Mouse (Mus musculus): Measurements from ENCODE around the gene Manbal.

Manbal gene

DNA sequence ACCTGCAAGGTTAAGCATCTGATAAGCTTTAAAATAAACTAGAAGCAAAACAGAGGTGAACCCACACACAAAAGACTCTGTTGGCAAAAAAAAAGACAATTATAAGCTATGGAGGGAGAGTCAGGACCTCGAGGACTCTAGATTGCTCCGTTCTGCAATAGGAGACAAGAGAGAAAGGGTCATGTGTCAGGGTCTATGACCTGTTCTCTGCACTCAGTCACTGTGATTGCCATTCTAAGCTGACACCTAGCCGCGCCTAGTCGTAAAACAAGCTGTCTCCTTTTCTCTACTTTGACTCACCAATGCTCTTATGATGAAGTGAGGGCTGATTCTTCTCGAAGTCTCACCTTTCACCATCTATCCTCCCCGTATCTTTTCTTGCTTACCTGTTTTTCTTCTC is 45.1 kb downstream of the Manbal start:
- no peak for DNase-seq (ENCODE audit: low spot score)

DNA sequence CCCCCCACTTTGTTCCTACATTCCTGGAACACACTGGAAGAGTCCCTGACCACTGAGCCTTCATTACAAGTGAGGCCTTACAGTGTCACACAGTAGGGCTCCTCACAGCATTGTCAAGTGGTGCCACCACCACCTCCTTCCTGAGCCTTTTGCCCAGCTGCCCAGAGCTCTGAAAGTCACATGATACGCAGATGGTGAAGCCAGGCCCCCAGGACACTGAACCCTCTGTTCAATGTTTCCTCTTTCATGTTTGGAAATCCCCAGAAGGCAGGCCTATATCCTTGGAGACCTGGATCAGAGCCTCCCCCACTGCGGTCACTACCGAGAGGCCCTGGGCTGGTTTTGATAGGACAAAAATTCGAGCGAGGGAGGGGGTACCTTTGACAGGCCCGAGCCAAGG is 49.8 kb downstream of the Manbal start:
- DNase-seq (ENCODE audit: low spot score) = no peak

DNA sequence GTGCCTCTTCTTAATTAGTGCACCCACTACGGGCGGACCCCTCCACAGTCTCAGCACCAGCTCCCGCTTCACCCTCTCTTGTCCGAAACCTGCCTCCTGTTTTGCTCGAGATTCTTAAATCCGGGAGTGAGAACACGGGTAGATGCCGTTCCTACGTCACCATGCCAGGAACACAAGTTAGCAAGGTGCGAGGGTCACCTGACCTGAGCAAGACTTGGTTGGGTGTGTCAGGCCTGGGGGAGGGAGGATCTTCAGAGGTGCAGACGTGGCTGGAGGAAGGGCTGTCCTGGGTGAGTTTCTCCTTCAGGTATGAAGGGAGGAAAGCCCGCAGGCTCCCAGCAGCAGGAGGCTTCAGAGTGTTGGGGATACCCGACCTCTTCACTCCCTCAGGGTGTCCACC is 50.8 kb downstream of the Manbal start, which contains the start of gene Src:
Gene Src (plus strand): TSS at position 239 of the 400 bp plus-strand sequence.
- DNase-seq (ENCODE audit: low spot score) = no peak

DNA sequence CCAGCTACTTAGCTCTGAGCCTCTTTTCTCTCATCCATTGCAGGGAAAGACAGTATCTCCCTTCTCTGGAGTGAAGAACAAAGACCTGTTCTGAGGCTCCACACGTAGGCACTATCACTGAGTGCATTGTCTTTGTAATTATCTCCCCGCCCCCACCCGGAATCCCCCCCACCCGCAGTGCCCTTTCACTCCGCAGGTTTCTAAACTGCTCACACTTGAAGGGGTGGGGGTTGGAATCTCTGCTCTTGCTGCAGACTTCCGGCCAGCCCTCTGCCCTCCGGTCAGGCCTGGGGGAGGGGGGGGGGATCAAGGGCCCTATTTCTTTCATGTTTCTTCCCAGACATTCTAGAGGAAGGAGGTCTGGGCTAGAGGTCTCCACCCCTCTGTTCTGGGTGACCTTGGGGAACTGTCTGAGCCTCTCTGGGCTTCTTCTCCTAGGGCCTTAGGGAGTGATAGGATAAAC is 51.2 kb downstream of the Manbal start:
- no peak for DNase-seq (ENCODE audit: low spot score)

DNA sequence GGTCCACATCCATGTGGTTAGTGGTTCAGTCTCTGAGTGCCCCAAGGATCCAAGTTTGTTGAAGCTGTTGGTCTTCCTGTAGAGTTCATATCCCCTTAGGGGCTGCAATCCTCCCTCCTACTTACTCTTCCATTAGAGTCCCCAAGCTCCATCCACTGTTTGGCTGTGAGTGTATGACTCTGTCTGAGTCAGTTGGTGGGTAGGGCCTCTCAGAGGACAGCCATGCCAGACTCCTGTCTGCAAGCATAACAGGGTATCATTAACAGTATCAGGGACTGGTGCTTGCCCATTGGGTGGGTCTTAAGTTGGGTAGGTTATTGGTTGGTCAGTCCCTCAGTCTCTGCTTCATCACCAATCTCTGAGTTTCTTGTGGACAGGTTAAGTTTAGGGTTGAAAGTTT is 52.1 kb downstream of the Manbal start:
- no peak for DNase-seq (ENCODE audit: low spot score)

DNA sequence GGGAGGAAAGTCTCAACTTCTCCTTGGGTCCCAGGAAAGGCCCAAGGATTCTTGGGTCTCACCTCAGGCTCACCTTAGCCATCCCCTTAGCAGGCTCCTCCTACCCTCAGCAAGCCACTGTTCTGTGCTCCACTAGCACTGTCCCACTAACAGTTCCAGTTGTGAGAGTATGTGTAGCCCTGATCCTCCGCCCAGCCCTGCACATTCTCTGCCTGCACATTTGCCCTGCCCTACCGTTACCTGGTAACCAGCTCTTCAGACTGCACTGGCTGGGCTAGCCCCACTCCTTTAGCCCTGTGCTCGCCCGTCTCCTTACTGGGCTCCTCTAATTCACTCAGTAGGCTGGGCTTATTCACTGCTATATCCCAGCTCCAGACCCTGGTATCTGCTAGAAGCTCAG is 53.0 kb downstream of the Manbal start:
- no peak for DNase-seq (ENCODE audit: low spot score)

DNA sequence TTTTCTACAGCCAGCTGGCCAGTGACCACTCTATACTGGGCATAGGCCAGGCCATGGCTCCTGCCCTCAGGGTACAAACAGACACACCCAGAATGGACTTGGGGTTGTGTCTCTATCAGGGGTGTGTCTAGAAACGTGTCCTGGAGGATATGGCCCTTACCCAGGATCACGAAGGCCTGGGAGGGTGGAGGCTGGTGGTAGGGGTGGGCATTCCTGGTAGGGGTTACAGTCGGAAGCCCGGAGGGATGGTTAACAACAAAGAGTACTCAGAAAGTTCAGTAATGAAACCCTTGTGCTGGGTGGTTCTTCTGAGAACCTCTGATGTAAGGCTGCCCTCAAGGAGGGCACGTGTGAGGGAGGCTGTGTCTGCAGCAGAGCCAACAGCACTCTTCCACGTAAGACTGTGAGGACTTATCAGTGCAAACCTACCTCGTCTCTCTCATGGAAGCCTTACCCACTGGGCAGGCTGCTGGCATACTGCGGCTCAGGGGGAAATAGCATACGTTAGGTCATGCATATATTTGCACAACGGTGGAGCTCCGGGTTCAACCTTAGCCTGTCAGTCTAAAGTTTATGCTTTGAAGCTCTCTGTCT is 54.8 kb downstream of the Manbal start:
- DNase-seq (ENCODE audit: low spot score) = no peak

DNA sequence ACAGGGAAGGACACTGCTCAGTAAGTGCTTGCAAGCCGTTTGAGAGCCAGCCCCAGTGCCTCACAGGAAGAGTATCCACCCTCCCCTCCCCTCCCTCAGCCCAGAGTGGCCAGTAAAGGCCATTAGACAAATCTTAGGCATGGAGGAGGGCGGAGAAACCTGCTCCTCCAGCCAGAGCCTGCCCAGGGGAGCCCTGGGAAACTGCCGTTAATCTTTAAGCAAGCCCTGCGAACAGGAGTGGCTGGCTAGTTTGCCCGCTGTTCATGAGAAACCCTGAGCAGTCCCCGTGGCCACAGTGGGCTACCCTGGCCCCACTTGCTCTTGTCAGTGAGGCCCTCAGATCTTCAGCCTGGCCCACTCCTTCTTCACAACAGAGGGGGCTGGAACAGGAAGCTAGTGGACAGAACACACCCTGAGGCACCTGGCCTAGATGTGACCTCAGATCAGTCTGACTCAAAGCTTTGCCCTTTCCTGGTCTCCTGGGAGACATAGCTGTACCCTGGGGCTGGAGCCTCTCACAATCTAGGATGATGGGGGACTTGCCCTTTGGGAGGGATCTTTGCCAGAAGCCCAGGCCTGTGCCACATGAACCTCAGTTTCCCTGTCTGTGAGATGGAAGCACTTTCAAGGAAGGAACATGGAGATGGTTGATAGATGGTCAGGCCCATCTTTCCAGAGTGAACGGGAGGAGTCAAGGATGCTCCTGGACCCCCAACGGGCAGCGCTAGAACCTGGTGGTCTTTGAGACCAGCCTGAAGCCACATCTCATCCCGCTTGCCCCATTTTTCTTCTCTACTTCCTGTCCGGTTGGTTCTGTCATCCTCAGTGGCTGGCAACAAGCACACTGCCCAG is 55.7 kb downstream of the Manbal start:
- DNase-seq (ENCODE audit: low spot score) = no peak

DNA sequence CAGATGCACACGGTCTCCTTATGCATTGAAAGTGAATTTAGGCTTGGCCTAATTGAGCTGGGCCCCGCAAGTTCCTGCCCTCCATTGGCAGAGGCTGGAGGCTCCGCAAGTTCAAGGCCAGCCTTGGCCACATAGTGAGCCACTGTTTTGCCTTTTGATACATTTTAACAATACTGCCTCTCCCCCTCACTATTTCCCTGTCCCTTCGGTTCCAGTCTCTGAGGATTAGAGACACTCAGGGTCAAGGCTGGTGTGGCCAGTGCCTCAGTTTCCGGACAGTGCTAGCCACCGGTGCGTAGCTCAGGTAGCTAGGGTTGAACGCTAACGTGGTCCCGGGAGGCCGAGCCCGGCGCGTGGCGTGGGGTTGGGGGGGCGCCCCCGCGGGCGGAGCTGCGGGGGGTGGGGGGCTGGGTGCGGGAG is 56.3 kb downstream of the Manbal start:
- DNase-seq (ENCODE audit: low spot score) = no peak

DNA sequence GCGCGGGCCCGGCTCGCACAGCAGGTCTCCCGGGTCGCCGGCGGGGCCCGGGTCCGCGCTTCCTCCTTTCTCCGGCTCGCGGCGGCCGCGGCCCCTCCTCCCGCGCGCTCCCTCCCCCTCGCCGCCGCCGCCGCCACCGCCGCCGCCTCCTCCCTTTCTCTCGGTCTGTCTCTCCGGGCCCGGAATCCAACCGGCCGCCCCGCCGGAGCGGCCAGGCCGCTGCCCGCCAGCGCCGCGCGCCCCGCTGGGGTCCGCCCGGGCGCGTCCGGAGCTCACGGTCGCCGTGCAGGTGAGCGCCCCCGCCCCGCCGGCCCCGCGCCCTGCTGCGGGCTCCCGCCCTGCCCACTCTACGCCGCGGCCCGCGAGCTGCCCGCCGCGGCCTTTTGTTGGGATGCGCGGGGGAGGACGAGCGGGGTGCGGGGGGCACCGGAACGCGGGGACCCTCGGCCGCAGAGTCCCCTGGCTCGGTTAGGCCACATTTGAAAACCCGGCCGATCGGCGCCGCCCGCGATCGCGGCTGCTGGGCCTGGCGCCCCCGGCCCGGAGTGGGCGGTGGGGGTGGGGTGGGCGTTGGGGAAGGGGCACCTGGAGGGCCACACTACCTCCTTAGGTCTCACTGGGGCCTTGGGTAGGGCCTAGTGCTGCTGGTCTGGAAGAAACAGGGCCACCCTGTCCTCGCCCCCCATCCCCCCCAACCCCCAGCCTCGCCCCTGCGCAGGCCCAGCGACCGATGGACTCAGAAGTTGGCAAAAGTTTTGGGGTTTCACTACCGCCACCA is 56.9 kb downstream of the Manbal start:
- no peak for DNase-seq (ENCODE audit: low spot score)

DNA sequence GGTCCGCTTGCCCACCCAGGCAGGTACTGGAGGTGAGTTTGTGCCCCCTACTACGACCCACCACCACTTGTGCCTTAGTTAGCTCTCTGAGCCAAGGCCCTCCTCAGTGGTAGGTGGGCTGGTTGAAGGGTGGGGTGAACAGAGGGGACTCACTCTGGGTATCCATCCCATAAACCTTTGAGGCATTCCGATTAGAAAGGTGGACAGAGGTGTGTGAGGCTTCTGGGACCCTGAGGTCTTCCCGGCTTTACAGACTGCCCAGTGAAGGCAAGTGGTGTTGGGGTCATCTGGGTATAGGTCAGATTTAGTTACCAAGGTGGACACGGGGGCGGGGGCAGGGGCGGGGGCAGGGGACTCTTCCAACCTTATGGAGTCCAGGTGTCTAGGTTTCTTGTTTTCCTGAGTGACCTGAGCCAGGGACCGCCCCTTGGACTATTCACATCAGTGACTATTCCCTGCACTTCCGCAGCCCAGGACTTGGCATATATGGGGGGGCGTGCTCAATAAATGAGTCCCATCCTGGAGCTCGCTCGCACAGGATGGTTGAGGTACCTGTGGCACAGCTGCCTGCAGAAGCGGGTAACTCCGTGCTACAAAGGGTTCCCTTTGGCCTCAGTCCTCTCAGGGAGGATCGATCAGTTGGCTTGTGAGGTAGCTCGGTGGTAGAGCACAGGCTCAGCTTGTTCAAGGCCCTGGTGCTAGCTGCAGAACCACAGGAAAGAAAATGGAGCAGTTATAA is 57.7 kb downstream of the Manbal start:
- no peak for DNase-seq (ENCODE audit: low spot score)

DNA sequence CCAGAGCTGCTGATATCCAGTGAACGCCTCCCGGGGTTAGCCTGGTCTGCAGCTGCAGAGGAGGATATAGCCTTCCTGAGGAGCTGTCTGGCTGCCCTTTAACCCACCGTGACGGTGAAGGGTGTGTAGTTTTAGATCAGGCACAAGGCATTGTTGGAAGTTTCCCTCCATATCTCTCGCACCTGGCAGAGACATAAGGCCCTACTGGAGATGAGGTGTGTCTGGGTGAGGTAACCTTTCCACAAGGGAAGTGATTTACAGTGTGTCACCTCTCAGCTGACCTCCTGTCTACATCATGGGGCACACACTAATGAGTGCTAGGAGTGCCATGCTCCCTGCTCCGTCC is 58.2 kb downstream of the Manbal start:
- no peak for DNase-seq (ENCODE audit: low spot score)

DNA sequence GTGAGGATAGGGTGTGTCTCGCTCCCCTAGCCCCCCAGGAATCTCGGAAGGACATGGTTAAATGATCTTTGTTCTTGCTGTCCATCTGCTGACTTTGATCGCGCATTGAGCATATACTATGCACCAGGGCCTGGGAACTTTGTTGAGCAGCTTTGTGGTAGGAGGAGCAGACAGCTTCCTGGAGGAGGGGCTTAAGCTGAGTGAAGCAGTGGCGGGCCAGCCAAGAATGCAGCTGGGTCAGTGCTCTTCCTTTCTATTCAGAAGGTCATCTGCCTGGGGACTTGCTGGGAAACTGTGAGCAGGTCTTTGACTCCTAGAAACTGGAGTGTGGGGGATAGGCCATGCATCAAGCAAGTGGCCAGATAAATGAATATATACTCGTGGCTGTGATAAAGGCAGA is 58.8 kb downstream of the Manbal start:
- DNase-seq (ENCODE audit: low spot score) = no peak

DNA sequence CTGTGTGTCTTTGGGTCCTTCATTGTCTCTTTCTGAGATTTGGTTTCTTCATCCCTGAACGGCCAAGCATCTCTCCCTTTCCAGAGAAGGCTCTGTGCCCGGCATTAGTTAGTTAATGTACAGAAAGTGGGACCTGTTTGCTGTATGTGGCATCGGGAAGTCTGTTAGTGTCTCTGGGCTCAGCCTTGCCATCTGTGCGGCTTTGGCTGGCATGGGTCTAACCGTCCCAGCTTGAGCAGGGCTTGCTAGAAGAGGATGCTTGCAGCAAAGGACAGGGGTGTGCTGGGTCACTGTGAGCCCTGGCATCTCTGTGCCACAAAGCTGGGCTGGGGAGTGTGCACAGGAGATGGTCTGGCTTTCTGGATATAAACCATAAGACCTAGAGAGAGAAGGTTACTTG is 59.8 kb downstream of the Manbal start:
- no peak for DNase-seq (ENCODE audit: low spot score)

DNA sequence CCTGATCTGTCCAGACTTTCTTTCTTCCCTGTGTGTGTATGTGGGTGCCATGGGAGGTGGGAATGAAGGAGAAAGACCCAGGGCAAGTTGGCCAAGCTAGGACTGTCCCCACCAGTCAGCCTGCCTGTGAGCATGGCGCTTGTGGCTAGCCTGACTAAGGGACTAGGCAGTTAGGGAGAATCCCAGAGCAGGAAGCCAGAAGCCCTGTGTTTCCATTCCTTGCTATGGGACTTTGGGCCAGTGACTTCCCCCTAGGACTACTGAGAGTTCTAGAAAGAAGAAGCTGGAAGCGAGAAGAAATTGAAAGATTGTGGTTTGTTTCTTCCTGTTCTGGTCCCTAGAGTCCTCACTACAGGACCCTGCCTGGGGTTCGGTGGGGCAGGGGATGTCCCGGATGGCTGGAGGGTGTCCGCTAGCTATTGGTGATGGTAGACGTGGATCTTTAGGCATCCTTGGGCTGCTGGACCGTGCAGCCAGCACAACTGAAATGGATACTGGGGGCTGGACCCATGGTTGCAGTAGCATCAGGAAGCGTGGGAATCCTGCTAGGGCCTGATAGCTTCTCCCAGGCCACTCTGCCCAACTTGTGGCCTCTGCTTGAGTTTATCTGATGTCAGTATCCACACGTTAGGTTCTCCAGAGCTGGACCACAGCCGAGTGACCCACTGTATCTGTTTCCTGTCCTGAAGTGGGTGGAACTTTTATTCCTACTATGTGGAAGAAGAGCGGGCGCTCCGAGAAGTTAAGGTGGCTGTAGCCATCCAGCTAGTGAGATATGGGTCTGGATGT is 61.2 kb downstream of the Manbal start:
- DNase-seq (ENCODE audit: low spot score) = no peak

DNA sequence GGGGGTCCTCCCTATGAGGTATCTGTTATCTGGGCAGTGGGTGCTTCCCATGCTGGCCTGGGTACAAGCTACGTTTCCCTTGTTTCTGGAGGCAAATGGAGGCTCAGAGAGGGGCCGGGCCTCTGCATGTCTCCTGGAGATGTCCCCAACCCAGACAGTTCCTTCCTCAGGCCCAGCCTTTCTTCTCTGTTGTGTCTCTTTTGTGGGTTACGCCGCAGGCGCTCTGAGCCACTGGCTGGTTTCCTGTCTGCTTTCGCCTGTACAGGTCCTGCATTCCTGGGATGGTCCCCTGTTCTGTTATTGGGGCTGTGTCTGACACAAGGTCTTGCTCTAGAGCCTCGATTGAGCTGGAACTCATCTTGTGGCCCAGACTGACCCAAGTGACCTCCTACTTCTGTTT is 62.3 kb downstream of the Manbal start:
- no peak for DNase-seq (ENCODE audit: low spot score)

DNA sequence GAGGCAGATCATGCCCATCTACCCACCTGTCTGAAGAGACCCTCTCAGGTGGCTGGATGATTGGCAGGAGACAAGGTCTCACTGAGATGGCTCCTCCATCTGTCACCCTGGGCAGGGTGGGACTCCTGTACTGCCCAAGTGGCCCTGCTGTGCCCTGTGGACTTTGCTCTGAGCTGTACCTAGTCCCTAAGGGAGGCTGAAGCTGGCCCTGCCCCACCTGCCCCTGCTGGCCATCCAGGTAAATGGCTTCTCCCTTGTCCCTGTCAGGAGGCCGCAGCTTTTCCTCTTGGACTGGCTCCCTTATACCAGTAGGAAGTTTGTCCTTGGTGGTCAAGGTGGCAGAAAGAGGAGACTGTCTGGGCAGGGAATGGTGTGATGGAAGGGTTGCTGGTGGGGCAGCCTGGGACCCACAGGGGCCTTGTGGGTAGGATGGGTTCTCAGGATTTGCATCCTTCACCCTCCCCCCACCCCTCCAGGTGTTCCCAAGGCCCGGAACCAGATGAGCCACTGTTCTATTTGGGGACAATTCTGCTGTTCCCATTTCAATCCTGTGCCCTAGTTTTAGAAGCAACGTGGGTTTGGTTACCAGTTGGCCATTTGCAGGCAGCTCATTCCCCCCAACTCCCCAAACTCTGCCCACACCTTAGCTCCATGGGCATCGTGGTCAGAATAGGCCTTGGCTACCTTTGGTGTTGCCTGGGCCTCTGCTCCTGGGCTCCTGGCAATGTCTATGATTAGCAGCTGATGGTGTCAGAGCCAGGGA is 63.5 kb downstream of the Manbal start:
- DNase-seq (ENCODE audit: low spot score) = no peak

DNA sequence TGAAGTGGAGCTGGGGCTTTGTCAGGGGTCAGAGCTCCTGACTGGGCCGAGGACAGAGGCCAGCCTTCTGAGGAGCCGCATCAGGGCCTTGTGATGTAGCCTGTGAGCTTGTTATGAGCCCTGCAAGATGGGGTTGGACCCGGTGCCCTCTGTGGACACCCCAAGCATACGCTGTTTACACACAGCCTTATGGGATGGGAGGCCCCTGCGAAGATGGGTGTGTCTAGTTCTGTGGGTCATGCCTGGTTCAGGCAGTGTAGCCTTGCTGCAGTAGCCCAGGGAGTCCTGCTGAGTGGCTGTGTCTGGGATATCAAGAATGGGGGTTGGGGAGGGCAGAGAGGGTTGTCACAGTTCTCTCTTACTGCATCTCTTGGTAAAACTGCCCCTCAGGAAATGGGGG is 64.5 kb downstream of the Manbal start:
- no peak for DNase-seq (ENCODE audit: low spot score)

DNA sequence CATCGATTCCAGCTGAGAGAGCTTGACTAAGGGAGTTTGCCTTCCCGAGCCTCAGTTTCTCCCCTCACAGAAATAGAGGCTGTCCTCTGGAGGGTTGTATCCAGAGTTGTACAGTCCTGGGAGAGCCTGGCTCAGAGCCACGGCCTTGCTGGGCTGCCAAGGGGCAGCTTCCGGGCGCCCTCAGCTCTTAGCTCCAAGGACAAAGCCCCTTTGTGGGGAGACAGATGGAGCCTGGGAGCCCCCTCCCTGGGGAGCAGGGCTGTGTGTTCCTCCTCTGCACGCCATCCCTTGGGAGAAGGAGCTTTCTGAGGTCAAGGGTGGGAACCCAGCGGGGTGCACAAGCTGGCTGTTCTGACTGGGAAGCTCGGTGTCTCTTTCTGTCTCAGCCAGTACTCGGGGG is 65.1 kb downstream of the Manbal start:
- no peak for DNase-seq (ENCODE audit: low spot score)

DNA sequence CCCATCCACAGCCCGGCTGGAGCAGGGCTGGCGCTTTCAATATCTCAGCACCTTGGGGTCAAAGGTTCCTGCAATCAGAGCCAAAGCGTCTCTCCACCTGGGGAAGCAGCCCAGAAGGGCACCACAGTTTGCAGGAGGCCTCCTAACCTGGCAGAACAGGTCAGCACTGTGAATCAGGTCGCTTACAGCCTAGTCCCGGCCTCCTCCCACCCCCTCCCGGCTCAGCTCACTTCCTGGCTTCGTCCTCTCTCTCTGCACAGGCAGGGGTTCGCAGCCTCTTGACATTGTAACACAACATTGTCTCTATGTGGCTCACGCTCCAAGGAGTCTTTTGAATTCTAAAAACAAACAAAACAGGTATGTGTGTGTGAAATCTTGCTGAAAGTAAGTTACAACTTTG is 66.6 kb downstream of the Manbal start:
- no peak for DNase-seq (ENCODE audit: low spot score)

DNA sequence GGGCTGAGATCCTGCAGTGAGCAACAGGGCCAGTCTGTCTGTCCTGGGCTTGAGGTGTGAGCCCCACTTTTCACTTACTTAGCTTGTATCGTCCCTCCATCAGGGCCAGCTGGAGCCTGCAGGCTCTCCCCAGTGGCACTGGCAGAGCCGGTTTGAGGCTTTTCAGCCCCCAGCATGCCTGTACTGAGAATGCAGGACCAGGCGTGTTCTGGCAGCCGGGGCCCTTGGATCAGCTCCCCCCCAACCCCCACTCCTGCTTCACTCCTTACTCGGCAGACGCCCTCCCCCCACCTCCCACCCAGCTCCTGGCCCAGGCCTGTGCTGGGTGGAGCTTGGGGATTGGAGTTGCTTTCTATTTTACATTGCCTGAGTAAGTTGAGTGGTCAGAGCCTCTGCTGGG is 67.1 kb downstream of the Manbal start:
- DNase-seq (ENCODE audit: low spot score) = no peak
